Mouse (Mus musculus) T-helper 17 cell (primary cell): ENCODE results near the gene Efna2.
"Not testable (repeated sequence)": the region's sequence is repeated elsewhere in the genome, so short reads cannot be mapped to it uniquely, and the experiment has no call there.

ENCODE experiments used
- in situ Hi-C, 2 experiments: fragments of 300-600 bp; cut with MboI, MseI; formaldehyde crosslinking; loops; 1 replicate in 1 of 2; 2 replicates in 1 of 2; pipeline ENCODE4 v1.15.1; 2025; ENCODE audit warnings: high pct_unique_total_duplicates in 2 of 2

Efna2 gene

DNA sequence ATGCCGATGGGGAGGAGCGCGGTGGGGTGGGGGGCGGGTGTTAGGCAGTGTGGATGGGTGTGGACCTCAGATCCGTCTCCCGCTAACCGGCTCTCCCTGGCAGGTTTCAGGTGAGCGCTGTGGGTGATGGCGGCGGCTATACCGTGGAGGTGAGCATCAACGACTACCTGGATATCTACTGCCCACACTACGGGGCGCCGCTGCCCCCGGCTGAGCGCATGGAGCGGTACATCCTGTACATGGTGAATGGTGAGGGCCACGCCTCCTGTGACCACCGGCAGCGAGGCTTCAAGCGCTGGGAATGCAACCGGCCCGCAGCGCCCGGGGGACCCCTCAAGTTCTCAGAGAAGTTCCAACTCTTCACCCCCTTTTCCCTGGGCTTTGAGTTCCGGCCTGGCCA, 7.4 kb downstream of the Efna2 start:
- in situ Hi-C loops, result no loop called here

GRCm38 (mm10) chr10:80187739-80188138, 8.5 kb downstream of the Efna2 start:
- in situ Hi-C loops, result no loop called here

DNA sequence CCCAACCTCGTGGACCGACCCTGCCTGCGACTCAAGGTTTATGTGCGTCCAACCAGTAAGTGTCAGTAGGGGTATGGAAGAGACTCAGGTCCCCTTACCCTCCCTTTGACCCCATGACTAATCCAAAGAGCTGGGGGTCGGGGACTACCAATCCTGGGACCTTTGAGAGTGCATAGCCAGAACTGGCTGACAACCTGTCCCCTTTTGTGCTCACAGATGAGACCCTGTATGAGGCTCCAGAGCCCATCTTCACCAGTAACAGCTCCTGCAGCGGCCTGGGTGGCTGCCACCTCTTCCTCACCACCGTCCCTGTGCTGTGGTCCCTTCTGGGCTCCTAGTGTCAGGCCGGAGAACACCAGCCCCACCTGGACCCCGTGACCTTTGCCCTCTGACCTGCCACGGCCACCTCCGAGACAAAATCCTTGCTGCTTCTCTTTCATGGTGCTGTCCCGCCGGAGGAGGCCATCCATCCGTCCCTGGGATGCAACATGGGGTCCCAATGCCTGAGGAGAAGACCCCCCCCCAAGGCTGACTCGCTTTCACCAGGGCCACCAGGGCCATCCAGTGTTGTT, 9.3 kb downstream of the Efna2 start:
- in situ Hi-C loops, result no loop called here

DNA sequence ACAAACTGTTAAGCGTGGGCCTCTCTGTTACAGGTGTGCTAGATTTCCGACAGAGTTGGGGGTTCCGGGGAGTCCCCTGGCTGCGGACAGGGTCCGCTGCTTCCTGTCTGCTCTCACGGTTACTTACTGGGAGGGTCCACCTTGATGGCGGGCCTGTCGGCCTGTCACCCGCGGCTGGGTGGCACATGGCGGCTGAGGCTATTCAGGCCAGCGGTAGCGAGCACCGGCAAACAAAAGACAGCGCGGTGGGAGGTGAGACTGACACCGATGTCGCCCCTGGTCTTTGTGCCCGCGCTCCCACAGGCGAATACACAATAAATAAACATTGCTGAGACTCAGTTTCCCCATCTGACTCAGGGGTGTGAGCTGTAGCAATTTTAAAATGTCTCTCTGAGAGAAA, 10.7 kb downstream of the Efna2 start:
- in situ Hi-C loops, result no loop called here

DNA sequence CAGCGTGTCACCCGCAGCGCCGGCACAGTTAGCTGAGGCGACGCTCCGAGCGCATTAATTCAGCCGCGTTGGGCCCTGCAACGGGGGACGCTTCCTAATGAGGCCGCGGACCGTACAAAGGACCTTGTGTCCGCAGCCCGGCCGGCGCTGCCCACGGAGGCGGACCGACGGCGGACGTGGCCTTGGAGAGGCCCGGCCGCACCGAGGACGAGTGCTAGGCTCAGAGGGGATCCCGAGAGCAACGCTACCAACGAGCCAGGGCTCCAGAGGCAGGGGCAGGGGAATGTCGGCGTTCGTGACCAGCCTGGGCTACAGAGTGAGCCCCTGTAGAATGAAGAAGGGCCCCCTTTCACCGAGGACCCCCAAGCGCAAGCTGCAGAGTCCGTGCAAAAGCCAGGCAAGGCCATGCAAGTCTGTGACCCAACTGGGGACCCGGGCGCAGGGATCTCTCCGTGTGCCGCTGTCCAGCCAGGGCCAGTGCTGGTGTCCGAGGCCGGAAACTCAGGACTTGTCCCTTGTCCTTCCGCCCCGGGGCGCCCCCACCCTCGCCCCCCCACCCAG, 11.3 kb downstream of the Efna2 start:
- in situ Hi-C loops, result no loop called here

DNA sequence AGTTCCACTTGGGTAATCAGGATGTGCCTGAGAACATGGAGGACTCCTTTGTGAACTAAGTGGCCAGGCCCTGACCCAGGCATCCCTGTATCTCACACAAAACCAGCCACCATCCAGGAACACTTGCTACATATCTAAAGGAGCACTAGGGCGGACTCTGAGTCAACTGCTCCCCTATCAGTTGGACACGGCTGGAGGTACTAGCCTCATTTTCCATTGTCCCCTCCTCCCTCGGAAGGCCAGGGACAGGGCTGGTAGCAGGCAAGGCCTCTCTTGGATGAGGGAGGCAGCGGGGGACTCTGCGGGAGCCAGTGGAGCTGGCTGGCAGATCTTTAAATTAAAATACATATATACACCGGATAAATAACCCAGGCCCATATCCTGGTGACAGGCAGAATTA, 14.7 kb downstream of the Efna2 start:
- in situ Hi-C loops, result no loop called here

DNA sequence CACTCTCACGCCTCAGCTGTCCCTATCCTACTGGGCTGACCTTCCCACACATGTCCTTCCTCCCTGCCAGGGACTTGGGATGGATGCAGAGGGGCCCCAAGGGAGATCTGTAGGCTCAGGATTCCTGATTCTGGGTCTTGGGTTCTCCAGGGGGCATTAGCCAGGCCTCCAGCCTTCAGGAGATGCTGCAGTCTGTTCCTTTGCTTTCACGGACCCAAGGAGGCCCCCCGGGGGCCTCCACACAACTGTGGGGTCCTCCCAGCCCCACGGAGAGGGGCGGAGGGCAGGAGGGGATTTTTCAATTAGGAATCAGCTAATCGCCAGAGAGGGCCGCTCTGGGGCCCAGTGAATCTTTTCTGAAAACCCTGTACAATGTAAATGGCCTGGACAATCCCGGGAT, 15.2 kb downstream of the Efna2 start:
- in situ Hi-C loops, result no loop called here

GRCm38 (mm10) chr10:80196167-80196566, 16.9 kb downstream of the Efna2 start:
- in situ Hi-C loops, result no loop called here

- in situ Hi-C loops, result no loop called here
These were observed 17.7 kb downstream of the Efna2 start for GRCm38 (mm10) chr10:80196778-80197581.

GRCm38 (mm10) chr10:80199440-80200008, 20.2 kb downstream of the Efna2 start:
- in situ Hi-C loops, result no loop called here

GRCm38 (mm10) chr10:80200485-80200884, 21.2 kb downstream of the Efna2 start:
- in situ Hi-C loops, result no loop called here

- in situ Hi-C loops, result no loop called here
These were observed 24.8 kb downstream of the Efna2 start for GRCm38 (mm10) chr10:80204055-80204454.

GRCm38 (mm10) chr10:80207201-80207600, 27.9 kb downstream of the Efna2 start:
- in situ Hi-C loops, result no loop called here

GRCm38 (mm10) chr10:80207676-80208075, 28.4 kb downstream of the Efna2 start:
- in situ Hi-C loops, result no loop called here

DNA sequence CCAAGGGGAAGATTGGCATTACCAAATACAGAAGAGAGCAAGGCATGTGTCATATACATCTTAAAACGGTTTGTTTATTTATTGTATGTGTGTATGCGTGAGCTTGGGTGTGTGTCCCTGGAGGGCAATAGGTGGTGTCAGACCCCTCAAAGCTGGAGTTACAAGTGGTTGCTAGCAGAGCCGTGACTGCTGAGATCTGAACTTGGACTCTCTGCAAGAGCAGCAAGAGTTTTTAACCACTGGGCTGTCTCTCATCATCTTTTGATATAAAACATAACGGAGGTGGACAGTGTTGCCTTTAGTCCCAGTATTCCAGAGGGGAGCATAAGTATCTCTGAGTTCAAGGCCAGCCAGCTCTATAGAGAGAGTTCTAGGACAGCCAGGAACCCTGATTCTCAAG, 29.0 kb downstream of the Efna2 start:
- in situ Hi-C loops, result no loop called here

DNA sequence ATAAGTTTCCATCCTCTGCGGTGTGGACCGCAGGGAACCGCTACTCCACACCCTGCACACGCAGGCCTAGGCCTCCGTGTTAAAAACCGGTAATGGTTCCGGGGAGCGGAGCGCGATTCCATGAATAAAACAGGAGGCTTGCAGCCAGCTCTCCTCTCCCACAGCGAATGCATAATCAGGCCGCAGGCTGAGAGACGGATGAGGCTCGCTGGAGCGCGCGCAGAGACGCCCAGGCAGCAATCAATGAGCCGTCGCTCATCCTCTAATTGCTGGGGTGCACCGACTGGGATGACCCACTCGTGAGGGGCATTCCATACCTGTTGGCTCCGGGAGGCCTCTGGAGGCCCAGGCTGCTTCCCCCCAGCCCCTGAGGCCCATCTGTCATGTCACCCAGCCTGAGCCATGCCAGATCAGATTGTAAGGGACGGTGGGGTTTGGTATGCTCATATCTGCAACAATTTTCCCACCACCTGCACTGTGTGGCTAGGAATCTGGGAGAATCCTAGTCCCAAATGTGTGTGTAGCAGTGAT, 29.6 kb downstream of the Efna2 start:
- in situ Hi-C loops, result no loop called here

DNA sequence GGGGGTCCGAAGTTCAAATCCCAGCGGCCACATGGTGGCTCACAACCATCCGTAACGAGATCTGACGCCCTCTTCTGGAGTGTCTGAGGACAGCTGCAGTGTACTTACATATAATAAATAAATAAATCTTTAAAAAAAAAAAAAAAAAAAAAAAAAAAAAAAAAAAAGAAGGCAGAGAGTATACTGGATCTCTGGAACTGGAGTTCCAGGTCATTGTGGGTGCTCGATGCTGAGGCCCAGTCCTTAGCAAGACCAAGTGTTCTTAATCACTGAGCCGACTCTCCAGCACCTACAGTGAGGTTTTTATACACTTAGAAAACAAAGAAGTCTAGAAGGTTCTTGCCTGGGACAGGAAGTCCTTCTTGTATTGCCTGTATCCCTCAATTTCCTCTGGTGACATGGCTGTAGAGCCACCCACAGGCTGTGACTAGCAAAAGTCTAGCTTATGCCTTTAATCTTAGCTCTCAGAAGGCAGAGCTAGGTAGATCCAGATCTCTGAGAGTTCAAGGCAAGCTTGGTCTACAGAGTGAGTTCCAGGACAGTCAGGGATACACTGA, 32.3 kb downstream of the Efna2 start:
- in situ Hi-C loops, result not testable (repeated sequence)

DNA sequence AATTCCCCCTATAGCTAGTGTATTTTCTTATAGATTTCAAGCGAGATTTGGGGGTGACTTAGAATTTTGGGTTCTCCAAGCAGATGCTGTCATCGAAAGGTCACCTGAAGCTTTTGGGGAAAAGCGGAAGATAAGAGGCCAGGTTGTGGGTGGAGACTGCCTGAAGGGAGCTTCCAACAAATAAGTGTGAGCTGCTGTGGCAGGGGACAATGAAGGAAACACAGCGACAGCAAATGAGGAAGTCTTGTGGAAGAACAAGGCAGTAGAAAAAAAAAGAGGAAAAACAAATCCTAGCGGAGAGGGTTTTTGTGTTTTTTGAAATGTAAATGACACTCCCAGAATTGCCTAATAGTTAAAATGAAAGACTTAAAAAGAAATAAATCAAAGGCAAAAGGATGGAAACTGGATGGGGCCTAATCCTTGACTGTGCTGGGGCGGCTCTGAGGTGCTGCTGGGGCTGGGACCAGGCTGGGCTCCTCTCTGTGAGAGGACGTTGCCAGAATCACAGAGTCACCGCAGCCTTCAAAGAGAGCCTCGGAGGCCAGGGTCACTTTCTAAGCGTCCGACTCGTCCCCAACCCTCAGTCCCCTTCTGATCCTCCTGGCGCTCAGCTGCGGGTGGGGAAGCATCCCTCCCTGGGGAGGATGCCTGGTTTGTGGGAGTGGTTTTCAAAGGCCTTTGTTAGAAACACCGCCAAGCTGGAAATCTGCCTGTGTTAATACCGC, 35.9 kb downstream of the Efna2 start:
- in situ Hi-C loops, result no loop called here

DNA sequence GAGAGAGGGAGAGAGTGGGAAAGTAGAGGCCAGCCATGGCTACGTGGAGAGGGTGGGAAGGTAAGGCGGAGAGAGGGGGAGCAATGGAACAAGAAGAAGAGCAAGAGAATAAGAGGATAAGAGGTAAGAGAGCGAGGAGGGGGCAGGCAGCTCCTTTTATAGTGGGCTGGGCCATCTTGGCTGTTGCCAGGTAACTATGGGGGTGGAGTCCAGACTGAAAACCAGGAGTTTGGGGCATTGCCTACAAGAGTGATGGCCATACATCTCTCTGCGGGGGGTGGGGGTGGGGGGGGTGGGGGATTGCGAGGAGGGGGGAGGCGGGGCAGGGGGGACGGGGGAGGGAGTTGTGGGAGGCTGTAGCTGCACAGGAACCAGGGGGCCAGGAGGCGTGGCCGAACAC, 41.4 kb downstream of the Efna2 start:
- in situ Hi-C loops, result no loop called here

DNA sequence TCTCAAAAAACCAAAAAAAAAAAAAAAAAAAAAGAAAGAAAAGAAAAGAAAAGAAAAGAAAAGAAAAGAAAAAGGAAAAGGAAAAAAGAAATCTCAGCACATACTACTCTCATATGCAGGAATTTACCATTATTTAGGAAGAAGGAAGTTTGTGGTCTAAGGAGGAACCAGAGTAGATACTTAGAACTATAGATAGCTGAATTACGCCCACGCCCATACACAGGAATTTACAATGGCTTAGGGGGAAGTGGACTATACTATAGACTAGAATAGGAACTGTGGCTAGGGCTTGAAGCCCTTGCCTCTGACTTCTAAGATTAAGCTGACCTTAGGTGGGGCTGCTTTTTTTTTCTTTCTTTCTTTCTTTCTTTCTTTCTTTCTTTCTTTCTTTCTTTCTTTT, 43.9 kb downstream of the Efna2 start:
- in situ Hi-C loops, result not testable (repeated sequence)

DNA sequence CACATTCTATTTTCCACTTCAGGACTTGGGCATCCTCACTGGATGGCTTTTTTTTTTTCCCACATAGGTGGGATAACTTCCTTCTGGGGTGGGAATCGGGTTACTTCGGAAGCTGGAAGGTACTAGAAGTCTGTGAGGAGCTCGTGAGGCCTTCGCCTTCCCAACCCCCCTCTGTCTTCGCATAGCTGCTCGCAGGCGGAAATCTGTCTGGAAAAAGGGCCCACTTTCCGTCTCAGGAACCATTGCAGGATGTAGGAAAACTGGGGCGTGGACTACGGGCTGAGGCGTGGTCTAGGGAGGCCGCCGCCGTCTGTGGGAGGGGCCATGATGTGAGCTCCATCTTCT, 46.8 kb downstream of the Efna2 start:
- in situ Hi-C loops, result no loop called here
